Mouse (Mus musculus) lung, postnatal 0 days (tissue): Measurements from ENCODE around the gene Ugt1a9. TPM values are rescaled to one million over a fixed set of nuclear protein-coding genes. Genes with fewer than 3 reads are reported as not detected.

Experiments used
- ATAC-seq: fragments of 200-750 bp; cut with Nextera tagmentation; 2 replicates; pipeline ENCODE4 v1.8.0; 2017; ENCODE audit warnings: moderate library complexity
- DNase-seq: peaks from one replicate; pipeline ENCODE4 v3.0.0-alpha.2; 2016; ENCODE audit warnings: low spot score
- H3K27ac ChIP-seq: fragments of 300-500 bp; sonication (generic); 2 replicates; pipeline ENCODE4 v1.5.1; 2014; ENCODE audit warnings: antibody characterized with exemption, mild to moderate bottlenecking, low read length, mixed read lengths
- H3K27me3 ChIP-seq: fragments of 300-500 bp; sonication (generic); replicated peaks from 2 replicates; pipeline ENCODE4 v1.6.1; 2014; ENCODE audit warnings: low read length, mixed read lengths; ENCODE audit not compliant: insufficient read depth
- H3K36me3 ChIP-seq: fragments of 300-500 bp; sonication (generic); 2 replicates; pipeline ENCODE4 v1.6.1; 2014; ENCODE audit warnings: low read length, mixed read lengths; ENCODE audit not compliant: insufficient read depth
- H3K4me1 ChIP-seq: fragments of 300-500 bp; sonication (generic); 2 replicates; pipeline ENCODE4 v1.6.1; 2014; ENCODE audit warnings: antibody characterized with exemption, low read depth, low read length, mixed read lengths; ENCODE audit not compliant: insufficient read depth
- H3K4me2 ChIP-seq: fragments of 300-500 bp; sonication (generic); replicated peaks from 2 replicates; pipeline ENCODE4 v1.6.1; 2014; ENCODE audit warnings: low read depth, mild to moderate bottlenecking, low read length, moderate library complexity, mixed read lengths
- H3K4me3 ChIP-seq: fragments of 300-500 bp; sonication (generic); 2 replicates; pipeline ENCODE4 v1.5.1; 2014; ENCODE audit warnings: low read depth, low read length
- H3K9ac ChIP-seq: fragments of 300-500 bp; sonication (generic); replicated peaks from 2 replicates; pipeline ENCODE4 v1.6.1; 2014; ENCODE audit warnings: low read depth, mild to moderate bottlenecking
- H3K9me3 ChIP-seq: fragments of 300-500 bp; sonication (generic); 2 replicates; pipeline ENCODE4 v1.6.1; 2016; ENCODE audit warnings: low read length, mixed read lengths
- CTCF ChIP-seq: IDR thresholded peaks from 2 replicates; pipeline ENCODE4 v1.5.1; 2016; ENCODE audit warnings: antibody characterized with exemption, mild to moderate bottlenecking
- EP300 ChIP-seq: IDR thresholded peaks from 2 replicates; pipeline ENCODE4 v1.6.1; 2016; ENCODE audit warnings: antibody characterized with exemption, mild to moderate bottlenecking, control low read depth
- WGBS: fragments of 180-500 bp; shearing (Covaris S2); extraction: QIAGEN DNeasy Blood & Tissue Kit; methylation state at CpG from one replicate; pipeline ENCODE4 v1.1.7; 2014; 5-methylcytosine and 5-hydroxymethylcytosine counted together
- polyA plus RNA-seq: library from polyadenylated mRNA; unstranded; fragments of >200 nt; fragmentation: Nextera tagmentation; extraction: Ambion mirVana; gene quantifications from 2 replicates; pipeline ENCODE4 v1.2.1, GENCODE M21; 2015

Gene Ugt1a9
- polyA plus RNA-seq, 1 experiment from 2014 or later = 0.13 TPM

DNA sequence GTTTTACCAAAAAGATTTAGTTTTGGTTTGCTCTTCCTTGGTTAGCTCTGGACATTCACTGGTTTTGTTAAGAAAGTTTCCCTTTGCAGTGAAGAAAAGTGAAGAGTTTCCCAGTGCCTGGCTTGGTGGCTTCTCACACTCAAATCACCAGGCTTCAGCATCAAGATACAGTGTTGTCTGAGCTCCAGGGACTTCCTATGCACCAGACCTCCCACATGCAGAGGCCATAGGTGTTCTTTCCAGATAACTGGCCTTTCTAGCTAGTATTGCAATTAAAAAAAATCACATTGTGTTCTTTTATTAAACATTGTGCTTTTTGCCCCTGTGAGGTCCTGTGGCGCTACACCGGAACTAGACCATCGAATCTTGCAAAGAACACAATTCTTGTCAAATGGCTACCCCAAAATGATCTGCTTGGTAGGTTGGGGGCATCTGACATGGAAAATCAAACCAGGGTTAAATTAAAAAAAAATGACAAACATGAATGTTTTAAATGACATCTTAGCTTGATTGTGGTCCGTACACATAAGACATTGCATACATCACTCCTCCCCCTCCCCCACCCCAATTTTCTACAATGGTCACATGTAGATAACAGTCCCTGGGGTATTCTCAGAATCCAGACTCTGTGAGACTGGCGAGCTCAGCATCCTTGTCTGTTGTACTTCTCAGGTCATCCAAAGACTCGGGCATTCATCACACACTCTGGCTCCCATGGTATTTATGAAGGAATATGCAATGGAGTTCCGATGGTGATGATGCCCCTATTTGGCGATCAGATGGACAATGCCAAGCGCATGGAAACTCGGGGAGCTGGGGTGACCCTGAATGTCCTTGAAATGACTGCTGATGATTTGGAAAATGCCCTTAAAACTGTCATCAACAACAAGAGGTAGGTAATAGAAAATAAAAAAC lies 145.1 kb downstream of the Ugt1a9 start:
- ATAC-seq = no peak
- Histone ChIP-seq H3K27me3 (no peaks in the 10 kb centered on the region), H3K36me3 (no peaks in the 10 kb centered on the region), H3K4me1 (no peaks in the 10 kb centered on the region), H3K4me3 (no peak overlapping the region), H3K9ac (no peak overlapping the region), H3K4me2 (no peak overlapping the region), H3K9me3 (peaks cover 54% of the 10 kb centered on the region), H3K27ac (no peak overlapping the region)
- 61% methylated on average over 10 of the region's 10 CpGs for WGBS
- peak; percentile 16 for DNase-seq
- TF ChIP-seq CTCF (no peak), EP300 (no peak)

DNA sequence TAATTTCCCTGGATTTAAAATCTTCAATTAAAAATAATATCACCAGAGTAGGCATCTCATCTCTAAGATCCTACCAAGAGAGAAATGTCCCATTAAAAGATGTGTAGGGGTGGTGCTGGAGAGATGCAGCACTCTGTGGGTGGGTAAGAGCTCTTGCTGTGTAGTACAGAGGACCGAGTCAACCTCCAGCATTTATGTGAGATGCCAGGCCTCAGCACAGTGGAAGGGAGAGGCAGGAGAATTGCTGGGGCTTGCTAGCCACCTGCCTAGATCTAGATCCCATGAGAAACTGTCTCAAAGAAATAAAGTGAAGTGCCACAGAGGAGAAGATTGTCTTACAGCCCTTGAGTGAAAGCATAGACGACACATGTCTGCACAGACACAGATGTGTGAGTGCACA lies 146.0 kb downstream of the Ugt1a9 start:
- 50% methylated on average over 2 of the region's 2 CpGs for WGBS
- H3K27me3 ChIP-seq = no peaks in the 10 kb centered on the region
- H3K36me3 ChIP-seq = no peaks in the 10 kb centered on the region
- no peak overlapping the region for H3K4me3 ChIP-seq
- DNase-seq (peak; percentile 29), ATAC-seq (no peak)
- H3K9me3 ChIP-seq = peaks cover 53% of the 10 kb centered on the region
- no peak overlapping the region for H3K9ac ChIP-seq
- TF ChIP-seq CTCF (no peak), EP300 (no peak)
- no peak overlapping the region for H3K4me2 ChIP-seq
- H3K4me1 ChIP-seq = no peaks in the 10 kb centered on the region
- H3K27ac ChIP-seq = no peak overlapping the region

DNA sequence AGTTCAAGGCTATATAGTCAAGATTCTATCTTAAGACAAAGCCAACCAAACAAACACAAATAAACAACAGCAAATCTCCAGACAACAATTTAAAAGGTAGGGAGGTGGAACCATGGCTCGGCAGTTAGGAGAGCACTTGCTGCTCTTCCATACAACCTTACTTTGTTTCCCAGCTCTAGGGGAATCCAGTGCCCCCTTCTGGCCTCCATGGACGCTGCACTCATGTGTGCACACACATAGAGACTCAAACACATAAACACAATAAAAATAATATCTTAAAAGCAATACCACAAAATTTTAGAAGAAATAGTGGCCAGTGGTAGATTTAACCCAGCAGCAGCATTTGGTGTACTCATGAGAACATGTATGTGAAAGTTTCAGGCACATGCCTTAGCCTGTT lies 146.5 kb downstream of the Ugt1a9 start:
- Histone ChIP-seq H3K27ac (no peak overlapping the region), H3K27me3 (no peaks in the 10 kb centered on the region), H3K9me3 (peaks cover 47% of the 10 kb centered on the region), H3K4me3 (no peak overlapping the region), H3K36me3 (no peaks in the 10 kb centered on the region), H3K4me1 (no peaks in the 10 kb centered on the region), H3K4me2 (no peak overlapping the region), H3K9ac (no peak overlapping the region)
- DNase-seq (no peak), ATAC-seq (no peak)
- TF ChIP-seq EP300 (no peak), CTCF (peak; percentile 19; the same call in 1 of the 2 replicates)
- WGBS = 52% methylated on average over 2 of the region's 2 CpGs

DNA sequence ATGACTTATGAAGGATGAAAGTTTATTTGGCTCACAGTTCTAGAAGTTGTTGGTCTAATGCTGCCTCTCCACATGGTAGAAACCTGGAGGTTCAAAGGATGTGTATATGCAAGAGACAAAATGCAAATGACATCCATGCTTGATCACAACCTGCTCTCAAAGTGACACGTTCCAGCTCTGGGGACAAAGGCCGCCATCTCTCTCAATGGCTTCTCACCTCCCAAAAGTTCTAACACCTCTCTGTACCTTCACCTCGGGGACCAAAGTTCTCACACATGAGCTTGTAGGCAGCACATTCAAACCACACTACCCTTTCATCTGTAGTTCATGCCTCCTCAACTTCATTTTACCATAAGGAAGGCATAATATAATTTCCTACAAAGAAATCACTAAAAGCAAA lies 147.0 kb downstream of the Ugt1a9 start:
- peak; percentile 27 for DNase-seq
- H3K4me3 ChIP-seq = no peak overlapping the region
- no peak overlapping the region for H3K9ac ChIP-seq
- TF ChIP-seq CTCF (no peak), EP300 (no peak)
- H3K4me1 ChIP-seq = no peaks in the 10 kb centered on the region
- WGBS = 36% methylated on average over 3 of the region's 3 CpGs
- no peak overlapping the region for H3K4me2 ChIP-seq
- H3K36me3 ChIP-seq = no peaks in the 10 kb centered on the region
- no peaks in the 10 kb centered on the region for H3K27me3 ChIP-seq
- H3K9me3 ChIP-seq = peaks cover 43% of the 10 kb centered on the region
- no peak overlapping the region for H3K27ac ChIP-seq
- no peak for ATAC-seq

DNA sequence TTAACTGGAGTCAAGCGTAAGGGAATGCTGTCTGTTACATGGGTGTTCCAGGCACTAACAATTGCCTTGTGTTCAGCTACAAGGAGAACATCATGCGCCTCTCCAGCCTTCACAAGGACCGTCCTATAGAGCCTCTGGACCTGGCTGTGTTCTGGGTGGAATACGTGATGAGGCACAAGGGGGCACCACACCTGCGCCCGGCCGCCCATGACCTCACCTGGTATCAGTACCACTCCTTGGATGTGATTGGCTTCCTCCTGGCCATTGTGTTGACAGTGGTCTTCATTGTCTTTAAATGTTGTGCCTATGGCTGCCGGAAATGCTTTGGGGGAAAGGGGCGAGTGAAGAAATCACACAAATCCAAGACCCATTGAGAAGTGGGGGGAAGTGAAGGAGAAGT lies 147.5 kb downstream of the Ugt1a9 start:
- TF ChIP-seq EP300 (no peak), CTCF (no peak)
- peaks cover 38% of the 10 kb centered on the region for H3K9me3 ChIP-seq
- no peak overlapping the region for H3K4me3 ChIP-seq
- H3K27ac ChIP-seq = no peak overlapping the region
- H3K4me2 ChIP-seq = no peak overlapping the region
- no peak overlapping the region for H3K9ac ChIP-seq
- H3K4me1 ChIP-seq = no peaks in the 10 kb centered on the region
- H3K27me3 ChIP-seq = no peaks in the 10 kb centered on the region
- ATAC-seq = no peak
- no peaks in the 10 kb centered on the region for H3K36me3 ChIP-seq
- peak; percentile 10 for DNase-seq
- WGBS = 71% methylated on average over 9 of the region's 9 CpGs

DNA sequence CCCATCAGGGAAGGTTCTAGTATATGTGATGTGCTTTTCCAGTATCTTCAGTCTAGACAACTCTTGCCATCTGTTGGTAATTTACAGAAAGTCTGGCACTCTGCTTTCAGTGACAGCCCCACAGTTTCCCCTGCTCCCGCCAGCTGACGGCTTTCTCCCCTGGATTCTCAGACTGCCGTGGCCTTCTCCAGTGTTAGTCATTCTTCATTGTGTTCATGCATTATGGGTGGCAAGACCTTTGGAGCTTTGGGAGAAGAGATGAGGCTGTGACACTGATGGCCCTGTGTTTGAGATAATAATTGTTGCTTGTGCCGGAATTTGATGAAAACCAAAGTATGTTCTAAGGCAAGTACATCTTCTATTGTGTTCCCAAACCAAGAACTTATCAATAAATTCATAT lies 148.0 kb downstream of the Ugt1a9 start:
- 48% methylated on average over 4 of the region's 4 CpGs for WGBS
- Histone ChIP-seq H3K36me3 (no peaks in the 10 kb centered on the region), H3K4me1 (no peaks in the 10 kb centered on the region), H3K27ac (no peak overlapping the region), H3K4me3 (no peak overlapping the region), H3K4me2 (no peak overlapping the region), H3K9me3 (peaks cover 32% of the 10 kb centered on the region), H3K27me3 (no peaks in the 10 kb centered on the region), H3K9ac (no peak overlapping the region)
- ATAC-seq (no peak), DNase-seq (no peak)
- TF ChIP-seq EP300 = no peak
